In the genomic region with DNA sequence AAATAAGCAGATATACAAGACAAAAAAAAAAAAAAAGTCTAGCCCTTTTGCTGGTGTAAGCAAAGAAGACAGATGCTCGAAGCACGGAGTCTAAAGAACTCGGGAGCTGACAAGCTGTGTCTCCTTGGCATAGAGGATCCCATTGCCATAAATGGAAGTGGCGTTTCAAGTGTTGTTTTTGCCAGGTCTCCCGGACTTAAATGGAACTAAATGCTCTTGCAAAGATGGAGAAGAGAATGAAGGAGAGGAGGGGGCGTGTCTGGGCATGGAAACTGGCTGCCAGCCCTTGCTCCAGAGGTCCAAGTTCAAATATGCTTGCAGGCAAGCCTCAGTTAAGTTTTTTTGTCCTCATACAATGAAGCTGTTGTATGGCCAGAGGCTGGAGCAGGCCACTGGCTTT, we compare ENCODE assay signal across 13 mouse cellular contexts. TPM values are rescaled to one million over a fixed set of nuclear protein-coding genes. Genes with fewer than 3 reads are reported as not detected.
DNase-seq lines count a peak whose midpoint lies in the region; ATAC-seq and TF ChIP-seq lines count a peak whose summit lies in the region.
"Had no signal": no experiment of that assay in that cellular context is flagged by ENCODE, and none has a peak within 500 bp of the region (broad histone marks: within the 10 kb centered on the region; RNA-seq: fewer than 3 reads in every experiment).

No protein-coding gene starts in this region.

- no peaks in the 10 kb centered on the region for H3K9me3 ChIP-seq in neural tube, embryonic 13.5 days
- H3K9me3 ChIP-seq in neural tube, embryonic 15.5 days (replicated peaks): no peaks in the 10 kb centered on the region
- H3K9me3 ChIP-seq in heart, postnatal 0 days (replicated peaks; ENCODE audit: control insufficient read depth, low read length): no peaks in the 10 kb centered on the region
- H3K9me3 ChIP-seq: embryonic facial prominence, embryonic 13.5 days; hindbrain, embryonic 12.5 days; limb, embryonic 12.5 days; midbrain, embryonic 10.5 days had no signal

- H3K27me3 ChIP-seq in neural tube, embryonic 13.5 days: no peaks in the 10 kb centered on the region
- no peaks in the 10 kb centered on the region for H3K27me3 ChIP-seq in neural tube, embryonic 15.5 days (replicated peaks)
- H3K27me3 ChIP-seq in heart, postnatal 0 days (ENCODE audit: control insufficient read depth, insufficient read depth, low read length): no peaks in the 10 kb centered on the region
- no peaks in the 10 kb centered on the region for H3K27me3 ChIP-seq in small intestine, adult 2 months (ENCODE audit: control insufficient read depth, insufficient read depth, low read length)
- H3K27me3 ChIP-seq in cerebellum, adult 2 months (ENCODE audit: control insufficient read depth, insufficient read depth, low read length): no peaks in the 10 kb centered on the region
- H3K27me3 ChIP-seq: embryonic facial prominence, embryonic 13.5 days; hindbrain, embryonic 12.5 days; limb, embryonic 12.5 days had no signal

- TF ChIP-seq POLR2A in small intestine, adult 2 months (IDR thresholded peaks at IDR 0.05; ENCODE audit: low read depth, low read length): no peak
- TF ChIP-seq POLR2A in cerebellum, adult 2 months (IDR thresholded peaks at IDR 0.05; ENCODE audit: borderline replicate concordance, insufficient read depth, low read length): no peak

- no peak for TF ChIP-seq CTCF in heart, postnatal 0 days (IDR thresholded peaks at IDR 0.05; ENCODE audit: low read depth)
- TF ChIP-seq CTCF in small intestine, adult 2 months (IDR thresholded peaks at IDR 0.05; ENCODE audit: extremely low read depth, insufficient read length, insufficient replicate concordance, low read depth, low read length): no peak
- TF ChIP-seq CTCF in cerebellum, adult 2 months (IDR thresholded peaks at IDR 0.05; ENCODE audit: borderline replicate concordance, insufficient read depth, low read depth, low read length): no peak

- no peak overlapping the region for H3K4me3 ChIP-seq in neural tube, embryonic 13.5 days
- H3K4me3 ChIP-seq in neural tube, embryonic 15.5 days (replicated peaks): no peak overlapping the region
- no peak overlapping the region for H3K4me3 ChIP-seq in heart, postnatal 0 days (ENCODE audit: low read depth, low read length)
- no peak overlapping the region for H3K4me3 ChIP-seq in small intestine, adult 2 months (ENCODE audit: low read depth, low read length)
- no peak overlapping the region for H3K4me3 ChIP-seq in cerebellum, adult 2 months (replicated peaks; ENCODE audit: insufficient read depth, low read depth, low read length)
- H3K4me3 ChIP-seq: embryonic facial prominence, embryonic 13.5 days; hindbrain, embryonic 12.5 days; limb, embryonic 12.5 days; midbrain, embryonic 10.5 days had no signal

- H3K4me2 ChIP-seq in neural tube, embryonic 13.5 days: no peak overlapping the region
- H3K4me2 ChIP-seq in neural tube, embryonic 15.5 days: no peak overlapping the region
- peak overlapping the region; percentile 38 for H3K4me2 ChIP-seq in heart, postnatal 0 days (ENCODE audit: low read depth, low read length)
- H3K4me2 ChIP-seq: embryonic facial prominence, embryonic 13.5 days; hindbrain, embryonic 12.5 days; limb, embryonic 12.5 days had no signal

- H3K27ac ChIP-seq in neural tube, embryonic 13.5 days (replicated peaks): peak overlapping the region; percentile 33; the same call in 1 of the 2 replicates
- no peak overlapping the region for H3K27ac ChIP-seq in neural tube, embryonic 15.5 days (replicated peaks)
- H3K27ac ChIP-seq in heart, postnatal 0 days (ENCODE audit: low read depth): peak overlapping the region; percentile 41; the same call in 1 of the 2 replicates
- H3K27ac ChIP-seq in small intestine, adult 2 months (ENCODE audit: insufficient read depth, low read depth, low read length): peak overlapping the region; percentile 3; the same call in 1 of the 2 replicates
- no peak overlapping the region for H3K27ac ChIP-seq in cerebellum, adult 2 months (ENCODE audit: insufficient read depth, low read length)
- H3K27ac ChIP-seq: embryonic facial prominence, embryonic 13.5 days; hindbrain, embryonic 12.5 days; limb, embryonic 12.5 days; midbrain, embryonic 10.5 days had no signal

- ATAC-seq in neural tube, embryonic 13.5 days (ENCODE audit: low read depth): no peak
- no peak for ATAC-seq in neural tube, embryonic 15.5 days (ENCODE audit: low FRiP score)
- ATAC-seq in heart, postnatal 0 days (ENCODE audit: insufficient read depth, low read depth): no peak

- peak; percentile 89 for DNase-seq in heart, adult 11 months
- no peak for DNase-seq in heart, adult 9 months (ENCODE audit: low spot score in 2 of 2)
- DNase-seq in heart, postnatal 0 days (ENCODE audit: low spot score): no peak
- DNase-seq in cerebellum, adult 2 months: no peak
- DNase-seq in adrenal gland, adult 18-20 months (ENCODE audit: low spot score in 2 of 2): no peak
- DNase-seq: adrenal gland, postnatal 10 days had no signal

- H3K36me3 ChIP-seq in neural tube, embryonic 13.5 days: no peaks in the 10 kb centered on the region
- no peaks in the 10 kb centered on the region for H3K36me3 ChIP-seq in neural tube, embryonic 15.5 days
- no peaks in the 10 kb centered on the region for H3K36me3 ChIP-seq in heart, postnatal 0 days (replicated peaks; ENCODE audit: control insufficient read depth, insufficient read depth, low read length)
- no peaks in the 10 kb centered on the region for H3K36me3 ChIP-seq in small intestine, adult 2 months (ENCODE audit: control insufficient read depth, insufficient read depth, low read length)
- H3K36me3 ChIP-seq: embryonic facial prominence, embryonic 13.5 days; hindbrain, embryonic 12.5 days; limb, embryonic 12.5 days; midbrain, embryonic 10.5 days had no signal

- H3K4me1 ChIP-seq in neural tube, embryonic 13.5 days (replicated peaks): peaks cover 4% of the 10 kb centered on the region
- H3K4me1 ChIP-seq in neural tube, embryonic 15.5 days: 0 out of 2 replicates have a peak, but pooled peaks cover 2% of the 10 kb centered on the region
- peaks cover 27% of the 10 kb centered on the region for H3K4me1 ChIP-seq in heart, postnatal 0 days (ENCODE audit: control insufficient read depth, insufficient read depth)
- H3K4me1 ChIP-seq in small intestine, adult 2 months (ENCODE audit: control insufficient read depth, insufficient read depth, insufficient read length, low read length): peaks cover 10% of the 10 kb centered on the region; the same call in 1 of the 2 replicates
- no peaks in the 10 kb centered on the region for H3K4me1 ChIP-seq in cerebellum, adult 2 months (ENCODE audit: control insufficient read depth, insufficient read depth, low read length)

- no peak for TF ChIP-seq EP300 in heart, postnatal 0 days (IDR thresholded peaks at IDR 0.05; ENCODE audit: low read depth)

- WGBS in neural tube, embryonic 13.5 days: 51% methylated on average over 6 of the region's 6 CpGs
- 53% methylated on average over 6 of the region's 6 CpGs for WGBS in neural tube, embryonic 15.5 days
- 21% methylated on average over 6 of the region's 6 CpGs for WGBS in heart, postnatal 0 days
- 29% methylated on average over 6 of the region's 6 CpGs for WGBS in small intestine, adult 2 months
- 9% methylated on average over 6 of the region's 6 CpGs for WGBS in cerebellum, adult 2 months

- no peak overlapping the region for H3K9ac ChIP-seq in neural tube, embryonic 13.5 days
- H3K9ac ChIP-seq in neural tube, embryonic 15.5 days (replicated peaks): no peak overlapping the region
- no peak overlapping the region for H3K9ac ChIP-seq in heart, postnatal 0 days (replicated peaks; ENCODE audit: low read depth, low read length)
- H3K9ac ChIP-seq: embryonic facial prominence, embryonic 13.5 days; hindbrain, embryonic 12.5 days; limb, embryonic 12.5 days had no signal

RNA-seq across cellular contexts. Expression of a gene that starts 1.3 kb away (rescaled TPM):
- polyA plus RNA-seq in neural tube, embryonic 13.5 days (2015; fragmentation: Nextera tagmentation; extraction: Ambion mirVana): not detected in 2 replicates
- polyA plus RNA-seq in neural tube, embryonic 15.5 days (2015; fragmentation: Nextera tagmentation; extraction: Ambion mirVana): not detected in 2 replicates
- total RNA-seq in heart, postnatal 0 days (2014; rRNA removed; ENCODE audit: low replicate concordance): not detected in 2 replicates
- 0.33 and 0.44 TPM in 2 replicates for polyA plus RNA-seq in heart, postnatal 0 days (2015; fragmentation: Nextera tagmentation; extraction: Ambion mirVana)
- 0.94 and 1.1 TPM in 2 replicates for polyA plus RNA-seq in small intestine, adult 2 months (2012; rRNA removed)
- polyA plus RNA-seq in cerebellum, adult 2 months (2012; rRNA removed): 0.52 TPM in 1 of 2 replicates, not detected in the other
- not detected for total RNA-seq in adrenal gland, adult 18-20 months (2021)
- polyA plus RNA-seq: embryonic facial prominence, embryonic 13.5 days; hindbrain, embryonic 12.5 days; midbrain, embryonic 10.5 days had no signal

RNA-seq across cellular contexts. Expression of a gene that starts 1.4 kb away (rescaled TPM):
- not detected in 2 replicates for polyA plus RNA-seq in neural tube, embryonic 13.5 days (2015; fragmentation: Nextera tagmentation; extraction: Ambion mirVana)
- polyA plus RNA-seq in neural tube, embryonic 15.5 days (2015; fragmentation: Nextera tagmentation; extraction: Ambion mirVana): 0.27 and 0.42 TPM in 2 replicates
- not detected in 2 replicates for total RNA-seq in heart, postnatal 0 days (2014; rRNA removed; ENCODE audit: low replicate concordance)
- polyA plus RNA-seq in heart, postnatal 0 days (2015; fragmentation: Nextera tagmentation; extraction: Ambion mirVana): 0.14 and 0.21 TPM in 2 replicates
- polyA plus RNA-seq in small intestine, adult 2 months (2012; rRNA removed): 0.39 and 0.41 TPM in 2 replicates
- 0.43 and 0.52 TPM in 2 replicates for polyA plus RNA-seq in cerebellum, adult 2 months (2012; rRNA removed)
- under 1 TPM; 0.33 to 0.80 TPM for total RNA-seq in adrenal gland, adult 18-20 months (2021)
- polyA plus RNA-seq: hindbrain, embryonic 12.5 days; limb, embryonic 12.5 days; midbrain, embryonic 10.5 days had no signal

Comparison
In these comparisons a context has a peak if more than half of its experiments do, and no peak if none do; other contexts are left out.
1. H3K27ac ChIP-seq: peak in neural tube, embryonic 13.5 days (single experiment), heart, postnatal 0 days (single experiment) and small intestine, adult 2 months (single experiment); none in neural tube, embryonic 15.5 days (single experiment) and cerebellum, adult 2 months (single experiment).